Mouse (Mus musculus) ES-Bruce4 (cell line): Measurements from ENCODE around the gene Map3k5.

Experiments
- CTCF ChIP-seq: IDR thresholded peaks from one replicate; pipeline ENCODE4 v1.8.1; 2011; ENCODE audit warnings: low read depth, low read length
- EP300 ChIP-seq: IDR thresholded peaks from 2 replicates; pipeline ENCODE4 v1.6.1; 2011; ENCODE audit warnings: low read depth, low read length; ENCODE audit not compliant: insufficient read depth
- POLR2A ChIP-seq: IDR thresholded peaks from one replicate; pipeline ENCODE4 v1.8.1; 2011; ENCODE audit warnings: low read length; ENCODE audit not compliant: insufficient read depth

- TF ChIP-seq POLR2A: no peak
- no peak for TF ChIP-seq CTCF
- peak; percentile 64; the same call in 1 of the 2 replicates for TF ChIP-seq EP300
Observed at GRCm38 (mm10) chr10:20141376-20141775, 207.1 kb downstream of the Map3k5 start.
